Mouse (Mus musculus) thymus, adult 18-20 months (tissue): Measurements from ENCODE around the gene Qrich2.

Experiments
- DNase-seq, 2 experiments: peaks; one replicate each; pipeline ENCODE4 v3.0.0; 2022; ENCODE audit warnings: mixed read lengths in 2 of 2

Qrich2 gene

GRCm38 (mm10) chr11:116406231-116406728 lies 59.8 kb downstream of the Qrich2 start:
- no peak for DNase-seq

- DNase-seq, result no peak
Measured at GRCm38 (mm10) chr11:116405601-116406000, 60.4 kb downstream of the Qrich2 start.

- no peak for DNase-seq
Measured at GRCm38 (mm10) chr11:116400560-116400959, 65.5 kb downstream of the Qrich2 start.

GRCm38 (mm10) chr11:116398348-116398677 lies 67.7 kb downstream of the Qrich2 start:
- DNase-seq, result no peak

DNA sequence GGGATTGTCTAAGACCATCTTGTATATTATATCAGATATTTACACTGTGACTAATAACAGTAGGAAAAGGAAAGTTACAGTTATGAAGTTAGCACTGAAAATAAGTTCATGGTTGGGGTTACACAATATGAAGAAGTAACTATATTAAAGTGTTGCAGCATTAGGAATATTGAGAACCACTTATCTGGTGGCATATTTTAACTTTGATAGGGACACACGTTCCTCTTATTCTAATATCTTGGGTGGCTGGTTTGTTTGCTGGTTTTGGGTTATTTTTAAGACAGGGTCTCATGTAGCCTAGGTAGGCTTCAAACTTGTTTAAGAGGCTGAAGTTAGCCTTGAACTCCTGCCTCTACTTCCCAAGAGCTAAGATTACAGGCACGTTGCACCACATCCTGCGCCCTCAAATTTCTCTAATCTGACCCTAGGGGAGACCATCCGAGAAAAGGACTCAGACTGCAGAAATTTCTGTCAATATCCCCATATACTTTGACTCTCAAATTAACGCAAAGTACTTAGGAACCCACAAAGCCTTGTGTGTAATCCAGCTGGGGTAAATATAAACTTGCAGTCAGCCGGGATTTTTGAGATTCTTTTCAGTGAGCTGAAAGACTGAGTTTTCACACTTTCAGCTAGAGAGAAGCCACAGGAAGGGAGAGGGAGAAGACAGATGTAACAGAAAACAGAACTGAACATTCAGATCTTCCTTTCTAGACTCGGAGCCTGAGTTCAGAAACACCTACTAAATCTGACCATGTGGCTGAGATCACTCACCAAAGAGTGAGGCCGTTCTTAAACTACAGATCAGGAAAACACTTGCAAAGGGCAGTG lies 68.3 kb downstream of the Qrich2 start:
- DNase-seq, result no peak

GRCm38 (mm10) chr11:116396934-116397330 lies 69.1 kb downstream of the Qrich2 start:
- no peak for DNase-seq

DNA sequence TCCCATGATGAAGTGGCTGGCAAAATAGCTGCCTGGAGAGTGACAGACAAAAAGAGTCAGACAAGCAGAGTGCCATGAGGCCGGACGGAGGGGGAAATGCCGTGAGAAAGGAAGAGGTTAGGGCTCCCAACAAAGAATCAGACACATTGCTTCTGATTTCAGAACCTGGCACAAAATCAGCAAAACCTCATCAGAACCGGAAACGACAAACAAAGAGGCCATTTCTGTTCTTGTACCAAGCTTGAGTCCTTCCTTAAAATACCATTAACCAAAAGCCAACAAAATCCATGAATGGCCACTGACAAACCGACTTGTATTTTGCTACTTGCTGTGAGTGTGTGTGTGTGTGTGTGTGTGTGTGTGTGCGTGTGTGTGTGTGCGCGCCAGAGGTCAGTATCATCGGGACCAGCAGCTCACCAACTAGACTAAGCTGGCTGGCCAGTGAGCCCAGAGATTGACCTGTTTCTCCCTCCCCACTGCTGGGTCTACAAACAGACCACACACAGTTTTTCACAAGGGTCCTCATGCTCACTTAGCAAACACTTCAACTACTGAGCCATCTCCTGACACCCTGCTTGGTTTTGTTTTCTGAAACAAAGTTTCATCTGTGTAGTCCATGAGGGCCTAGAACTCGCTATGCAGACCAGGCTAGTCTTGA lies 69.6 kb downstream of the Qrich2 start:
- DNase-seq, result no peak

- DNase-seq, result no peak
Measured at GRCm38 (mm10) chr11:116394769-116395168, 71.3 kb downstream of the Qrich2 start.
